Mouse (Mus musculus) frontal cortex, postnatal 10 days (tissue): Measurements from ENCODE around the gene Ncoa6.
A peak's percentile ranks its signal among the peaks of the same experiment; 100 is the strongest.
"Not testable (repeated sequence)": the region's sequence is repeated elsewhere in the genome, so short reads cannot be mapped to it uniquely, and the experiment has no call there.

Experiments used
- DNase-seq, 2 experiments: peaks; one replicate each; pipeline ENCODE4 v3.0.0; 2022; ENCODE audit warnings: low spot score in 2 of 2, mixed read lengths in 1 of 2

The Ncoa6 gene

DNA sequence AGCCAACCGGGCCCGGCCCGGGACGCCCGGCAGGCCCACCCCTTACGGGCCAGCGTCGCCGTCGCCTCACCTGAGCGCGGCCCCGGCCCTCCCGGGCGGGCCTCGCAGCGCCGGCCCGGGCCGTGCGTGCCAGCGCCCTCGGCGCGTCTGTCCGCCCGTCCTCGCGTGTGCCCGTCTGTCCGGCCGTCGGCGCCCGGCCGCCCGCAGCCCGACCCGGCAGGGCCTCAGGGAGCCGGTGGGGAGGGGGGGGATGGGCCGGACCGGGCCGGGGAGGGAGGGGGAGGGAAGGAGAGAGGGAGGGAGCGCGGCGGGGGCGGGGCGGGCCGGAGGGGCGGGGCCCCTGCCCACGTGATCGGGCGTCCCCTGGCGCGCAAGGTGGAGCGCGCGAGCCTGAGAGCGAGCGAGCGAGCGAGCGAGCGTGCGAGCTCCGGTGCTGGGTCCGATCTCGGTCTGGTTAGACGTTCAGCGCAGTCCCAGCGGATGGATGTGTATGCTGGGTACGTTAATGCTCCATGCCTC is at the start of gene Ncoa6:
TSS of gene Ncoa6 (minus strand) at position 325 of the 519 bp plus-strand sequence.
- peak; percentile 32 to 58 for DNase-seq

DNA sequence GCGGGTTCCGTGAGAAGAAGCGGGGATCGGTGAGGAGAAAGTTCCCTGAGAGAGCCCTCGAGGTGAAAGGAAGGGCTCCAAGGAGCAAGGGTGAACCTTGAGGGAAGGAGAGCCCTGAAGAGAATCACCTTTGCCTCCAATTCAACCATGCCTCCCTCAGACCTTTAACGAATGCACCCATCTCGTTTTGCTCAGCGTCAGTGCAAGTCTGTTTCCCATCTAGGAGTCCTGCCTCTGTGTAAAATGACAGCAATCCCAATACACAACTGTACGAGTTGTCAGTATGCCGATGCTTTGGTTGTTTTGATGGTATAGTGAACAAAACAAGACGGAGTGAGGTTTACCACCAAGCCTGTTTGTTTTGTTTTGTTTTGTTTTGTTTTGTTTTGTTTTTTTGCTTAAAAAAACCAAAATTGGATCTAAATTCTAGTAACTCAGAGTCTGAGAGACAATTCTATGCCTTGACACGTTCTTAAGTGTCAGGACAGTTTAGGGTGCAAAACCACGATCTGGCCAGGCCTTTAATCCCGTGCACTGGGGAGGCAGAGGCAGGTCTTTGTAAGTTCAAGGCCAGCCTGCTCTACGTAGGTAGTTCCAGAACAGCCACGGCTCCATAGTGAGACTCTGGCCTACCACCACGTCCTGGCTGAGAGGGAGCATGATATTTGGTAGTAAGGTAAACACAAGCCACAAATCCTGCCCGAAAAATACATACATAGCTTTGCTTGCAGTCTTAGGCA is 45.0 kb upstream of the Ncoa6 start:
- no peak for DNase-seq

DNA sequence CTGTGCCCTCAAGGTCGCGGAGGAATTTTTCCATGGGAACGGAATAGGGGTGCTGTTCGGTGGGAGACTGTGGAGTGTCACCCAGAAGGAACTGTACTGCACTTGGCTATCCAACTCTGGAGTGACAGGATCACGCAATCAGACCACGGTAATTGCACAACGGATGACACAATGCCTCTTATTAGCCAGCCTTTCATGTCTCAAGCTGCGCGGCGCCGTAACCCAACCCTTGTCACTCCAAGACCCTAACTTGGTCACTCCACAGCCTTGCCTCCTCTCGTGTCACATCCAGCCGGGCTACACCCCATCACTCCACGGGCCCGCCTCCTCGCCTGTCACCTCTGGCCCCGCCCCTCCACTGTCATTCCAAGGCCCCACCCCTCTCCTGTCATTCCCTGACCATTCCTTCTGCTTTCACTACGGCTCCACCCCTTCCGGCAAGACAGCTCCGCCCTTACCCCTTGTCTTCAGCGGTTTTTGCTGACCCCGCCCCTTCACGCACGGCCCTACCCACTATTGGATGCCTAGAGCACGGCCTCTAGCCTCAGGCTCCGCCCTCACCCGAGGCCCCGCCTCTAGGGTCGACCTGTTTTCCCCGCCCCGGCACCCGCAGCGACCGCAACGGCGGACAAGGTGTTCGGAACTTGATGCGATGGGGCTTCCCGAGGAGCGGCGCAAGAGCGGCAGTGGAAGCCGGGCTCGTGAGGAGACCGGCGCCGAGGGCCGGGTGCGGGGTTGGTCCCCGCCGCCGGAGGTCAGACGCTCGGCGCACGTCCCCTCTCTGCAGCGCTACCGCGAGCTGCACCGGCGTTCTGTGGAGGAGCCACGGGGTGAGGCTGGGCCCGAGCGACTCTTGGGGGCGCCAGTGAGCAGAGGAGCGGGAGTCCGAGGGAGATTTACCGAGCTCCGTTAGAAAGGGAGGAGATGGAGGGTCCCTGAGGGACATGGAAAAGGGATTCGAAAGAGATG is 44.0 kb upstream of the Ncoa6 start, which contains the start of the genes Acss2 and Ggt7:
TSS of gene Acss2 (plus strand) at position 494 of the 969 bp plus-strand sequence.
TSS of gene Ggt7 (minus strand) at position 783 of the 969 bp plus-strand sequence.
- peak; percentile 98 for DNase-seq

DNA sequence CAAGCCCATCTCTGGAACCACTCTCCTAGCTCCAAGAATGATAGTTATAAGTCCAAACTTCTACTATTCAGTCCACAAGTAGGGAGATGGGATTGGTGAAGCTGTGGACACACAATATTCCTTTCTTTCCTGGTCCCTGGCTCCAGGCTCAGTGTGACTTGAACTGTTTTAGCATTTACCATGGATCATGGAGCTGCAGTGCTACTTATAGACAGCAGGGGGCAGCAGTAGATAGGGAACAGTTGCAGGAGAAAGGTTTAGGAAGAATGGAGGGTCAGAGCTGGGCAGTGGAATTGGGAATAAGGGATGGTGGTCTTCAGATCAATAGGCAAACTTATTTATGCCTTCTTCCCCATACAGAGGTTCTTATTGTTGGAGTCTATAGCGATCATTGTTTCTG is 42.2 kb upstream of the Ncoa6 start:
- peak in 1 of 2 experiments; percentile 66 for DNase-seq

DNA sequence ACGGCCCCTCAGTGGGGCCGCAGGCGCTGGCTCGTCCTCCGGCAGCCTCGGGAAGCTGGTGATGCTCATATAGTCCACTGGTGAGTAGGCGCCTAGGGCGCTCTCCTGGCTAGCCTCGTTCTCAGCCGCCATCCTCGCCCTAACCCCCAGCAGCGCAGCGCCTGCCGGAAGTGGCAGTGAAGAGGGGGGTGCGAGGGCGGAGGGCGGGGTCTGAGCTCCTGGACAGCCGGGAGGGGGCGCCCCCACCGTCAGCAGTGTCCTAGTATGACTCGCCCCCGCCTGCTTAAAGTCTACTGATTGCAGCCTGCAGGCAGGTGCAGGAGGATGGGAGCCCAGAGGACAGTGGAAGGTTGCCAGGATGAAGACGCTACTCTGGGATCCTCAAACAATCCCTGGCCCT is 41.0 kb upstream of the Ncoa6 start:
- peak; percentile 83 to 84 for DNase-seq

DNA sequence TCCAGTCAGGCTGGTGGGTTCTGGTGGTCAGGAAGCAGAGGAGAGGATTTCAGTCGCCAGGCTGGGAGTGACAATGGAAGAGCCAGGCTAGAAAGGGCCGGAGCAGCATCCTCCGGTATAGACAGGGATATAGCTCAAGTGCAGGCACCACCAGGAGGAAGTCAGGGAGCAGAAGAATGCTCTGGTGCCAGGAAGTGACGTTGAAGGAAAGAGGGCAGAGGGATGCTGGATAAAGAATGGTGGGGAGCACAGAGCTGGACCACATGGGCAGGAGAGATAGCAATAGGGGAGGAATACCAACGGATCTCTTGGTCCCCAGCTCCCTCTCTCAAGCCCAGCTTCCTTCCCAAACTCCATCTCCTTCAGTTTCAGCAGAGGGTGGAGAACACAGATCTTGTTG is 39.8 kb upstream of the Ncoa6 start:
- peak in 1 of 2 experiments; percentile 19 for DNase-seq

DNA sequence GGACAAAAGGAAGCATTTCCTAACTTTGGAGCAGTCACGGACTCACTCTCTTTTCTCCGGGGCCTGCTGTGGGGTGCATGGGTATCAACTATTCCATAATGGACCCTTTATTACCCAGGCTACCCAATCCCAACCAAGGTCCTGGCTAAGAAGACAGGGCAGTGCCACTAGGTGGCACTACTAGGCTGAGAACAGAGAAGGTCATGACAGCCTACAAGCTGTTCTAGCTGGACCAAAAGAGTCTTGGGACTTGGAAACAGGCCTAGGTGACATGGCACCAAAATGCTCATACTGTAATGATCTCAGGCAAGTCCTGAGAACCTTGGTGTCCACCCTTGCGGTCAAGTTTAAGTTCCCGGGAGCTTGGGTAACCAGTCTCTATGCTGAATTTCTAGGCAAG is 38.8 kb upstream of the Ncoa6 start:
- no peak for DNase-seq

DNA sequence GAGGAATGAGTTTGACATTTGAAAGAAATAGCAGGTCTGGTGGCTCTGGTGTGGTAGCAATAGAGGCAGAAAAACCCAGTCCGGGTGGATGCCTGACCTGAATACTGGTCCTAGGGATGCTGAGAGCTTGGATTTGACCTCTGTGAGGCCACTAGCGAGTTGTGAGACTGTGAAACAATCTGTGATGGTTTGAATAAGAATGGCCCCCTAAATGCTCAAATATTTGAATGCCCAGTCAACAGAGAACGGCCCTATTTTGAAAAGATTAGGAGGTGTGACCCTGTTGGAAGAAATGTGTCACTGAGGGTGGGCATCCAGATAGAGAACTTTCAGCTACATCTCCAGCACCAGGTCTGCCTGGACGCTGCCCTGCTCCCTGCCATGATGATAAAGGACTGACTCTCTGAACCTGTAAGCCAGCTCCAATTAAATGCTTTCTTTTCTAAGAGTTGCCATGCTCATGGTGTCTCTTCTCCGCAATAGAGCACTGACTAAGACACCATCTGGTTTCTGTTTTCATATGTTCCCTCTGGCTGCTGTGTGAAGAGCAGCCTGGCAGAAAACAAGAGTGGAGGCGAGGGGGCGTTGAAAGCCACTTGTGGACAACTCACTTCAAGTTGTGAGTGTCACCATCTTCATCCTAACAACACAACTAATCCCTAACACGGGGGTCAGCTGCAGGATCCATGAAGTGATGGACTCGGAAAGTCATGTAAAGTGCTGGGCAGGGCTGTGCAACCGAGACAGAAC is 34.2 kb upstream of the Ncoa6 start:
- DNase-seq: no peak

DNA sequence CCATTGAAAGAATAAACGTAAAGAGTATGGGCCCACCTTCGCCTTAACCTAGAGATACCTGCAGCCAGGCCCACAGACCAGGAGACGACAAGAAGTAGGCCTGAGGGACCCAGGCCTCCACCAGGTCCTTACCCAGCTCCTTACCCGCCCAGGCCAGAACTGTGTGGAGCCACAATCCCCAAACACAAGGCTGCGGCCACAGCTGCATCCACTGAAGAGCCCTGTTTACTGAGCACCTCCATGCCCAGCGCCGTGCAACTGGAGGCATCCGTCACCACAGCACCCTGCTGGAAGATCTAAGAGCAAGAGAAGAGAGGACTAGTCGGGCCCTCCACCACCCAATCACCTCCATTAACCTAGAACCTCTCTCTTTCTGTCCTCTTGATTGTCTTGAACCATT is 32.1 kb upstream of the Ncoa6 start:
- no peak for DNase-seq

DNA sequence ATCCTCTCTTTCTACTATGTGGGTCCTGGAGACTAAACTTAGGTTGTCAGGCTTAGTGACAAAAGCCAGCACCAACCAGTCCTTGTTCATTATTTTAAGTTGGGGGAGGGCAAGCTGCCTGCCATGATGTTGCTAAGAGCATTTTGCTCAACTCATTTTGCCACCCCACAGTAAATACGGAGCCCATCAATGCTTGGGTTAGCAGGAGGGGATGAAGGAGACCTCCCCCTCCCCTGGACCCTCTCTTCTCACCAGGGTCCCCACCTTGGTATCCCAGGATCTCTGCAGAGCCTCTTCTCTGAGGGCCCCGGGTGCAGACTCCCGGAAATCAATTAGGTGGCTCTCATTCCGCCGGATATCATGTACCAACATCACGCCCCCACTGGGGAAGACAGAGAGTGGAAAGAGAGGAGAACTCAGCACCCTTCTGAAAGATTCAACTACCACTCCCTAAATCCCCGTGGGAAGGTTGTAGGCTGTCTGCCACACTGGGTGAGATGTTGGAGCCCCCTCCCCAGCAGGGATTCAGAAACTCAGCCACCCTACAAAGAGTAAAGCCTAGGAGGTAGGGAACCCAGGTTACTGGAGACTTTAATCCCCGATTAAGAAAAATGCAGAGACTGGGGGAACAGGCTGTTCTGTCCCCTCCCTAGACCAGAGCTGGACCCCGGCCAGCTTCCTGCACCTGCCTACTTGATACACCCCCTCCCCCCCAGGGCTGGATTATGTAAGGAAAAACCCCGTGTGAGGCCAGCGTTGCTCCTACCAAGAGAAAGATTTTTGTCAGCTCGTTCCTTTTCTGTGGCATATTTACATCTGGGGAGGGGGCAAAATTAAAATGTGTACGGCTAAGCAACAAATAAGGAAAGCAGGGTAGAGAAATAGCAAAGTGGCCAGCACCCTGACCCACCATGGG is 31.0 kb upstream of the Ncoa6 start:
- DNase-seq: peak in 1 of 2 experiments; percentile 21

DNA sequence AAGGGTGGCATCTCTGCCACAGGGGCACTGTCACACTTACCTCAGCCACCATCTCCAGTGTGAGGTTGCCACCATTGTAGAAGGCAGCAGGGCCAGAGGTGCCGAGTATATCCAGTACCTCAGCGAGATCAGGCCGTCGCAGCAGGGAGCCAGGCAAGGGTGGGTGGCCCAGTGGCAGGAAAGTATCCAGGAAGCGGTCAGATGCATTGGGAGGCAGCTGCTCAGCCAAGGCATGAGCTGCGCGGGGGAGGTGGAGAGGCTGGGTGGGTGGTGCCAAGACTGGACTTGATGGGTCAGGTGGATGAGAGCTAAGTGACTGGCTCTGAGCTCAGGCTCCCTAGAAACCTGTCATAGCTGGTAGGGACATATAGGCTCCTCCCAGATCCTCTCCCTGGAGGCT is 28.9 kb upstream of the Ncoa6 start:
- DNase-seq: no peak

DNA sequence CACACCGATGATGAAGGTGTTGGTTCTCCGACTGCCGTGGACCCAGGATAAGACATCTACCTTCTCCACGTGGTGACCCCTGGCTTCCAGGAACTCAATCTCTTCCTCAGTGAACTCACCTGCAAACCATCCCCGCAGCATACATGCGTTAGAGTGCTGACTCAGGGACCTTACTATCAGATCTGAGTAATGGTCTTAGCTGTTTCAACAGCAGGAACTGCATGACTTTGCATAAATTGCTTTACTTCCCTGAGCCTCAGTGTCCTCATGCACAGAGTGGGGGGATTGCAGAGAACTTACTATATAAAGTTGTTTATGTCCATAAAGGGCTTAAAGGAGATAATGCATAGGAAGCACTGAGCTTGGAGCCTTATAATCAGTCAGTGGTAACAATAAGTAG is 17.3 kb upstream of the Ncoa6 start:
- no peak for DNase-seq

DNA sequence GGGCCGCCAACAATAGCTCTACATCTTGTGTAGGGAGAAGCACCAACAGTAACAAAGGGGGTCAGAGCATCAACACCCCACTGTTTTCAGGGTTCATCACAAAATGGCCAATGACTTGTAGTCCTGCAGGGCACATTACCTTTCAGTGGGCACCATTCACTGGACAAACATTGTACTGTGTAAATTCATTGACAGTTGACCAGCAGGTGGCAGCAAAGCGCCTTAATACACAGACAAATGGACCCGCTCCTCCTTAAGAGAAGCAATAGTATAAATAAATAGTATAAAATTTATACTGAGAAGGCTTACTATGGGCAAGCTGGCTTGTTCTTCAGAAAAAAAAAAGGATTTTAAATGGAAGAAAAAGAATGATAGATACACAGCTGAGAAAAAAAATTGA is 8.3 kb upstream of the Ncoa6 start:
- no peak for DNase-seq

DNA sequence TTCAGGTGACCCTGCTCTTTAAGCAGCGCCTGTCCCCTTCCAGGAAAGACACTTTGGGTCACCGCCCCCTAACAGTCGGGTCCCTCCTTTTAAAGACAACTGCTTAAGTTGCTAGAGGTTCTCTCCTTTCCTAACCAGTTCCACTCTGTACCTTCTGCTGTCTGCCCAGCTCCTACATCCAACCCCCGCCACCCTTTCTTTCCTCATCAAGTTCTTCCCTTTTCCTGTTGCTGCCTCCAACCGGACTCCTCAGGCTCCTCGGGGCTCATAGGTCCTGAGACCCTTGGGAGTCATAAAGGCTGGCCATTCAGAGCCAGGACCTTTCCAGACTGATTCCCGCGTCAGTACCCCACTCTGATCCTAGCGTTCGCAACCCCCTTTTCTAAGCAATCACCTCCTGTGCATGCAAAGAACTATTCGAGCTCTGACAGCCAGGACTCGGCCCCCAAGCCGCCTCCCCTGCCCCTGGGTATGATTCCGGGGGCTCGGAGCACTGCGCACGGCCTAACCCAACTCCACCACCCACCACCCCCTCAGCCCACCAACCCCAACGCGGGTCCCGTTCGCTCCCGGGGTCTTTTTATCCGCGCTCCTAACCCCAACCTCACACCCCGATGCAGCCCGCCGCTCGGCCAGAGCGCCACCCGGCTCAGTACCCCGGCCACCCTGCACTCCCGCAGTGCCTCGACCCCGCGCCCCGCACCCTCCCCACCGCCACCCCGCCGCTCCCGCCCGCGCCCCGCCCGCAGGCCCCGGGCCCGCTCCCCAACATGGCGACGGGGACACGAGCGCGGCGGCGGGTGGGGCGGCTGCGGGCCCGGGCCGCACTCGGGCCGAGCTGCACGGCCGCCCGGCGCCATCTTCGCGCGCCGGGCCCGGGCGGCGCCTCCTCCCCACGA is 774 bp downstream of the Ncoa6 start:
- DNase-seq: peak; percentile 37 to 46

DNA sequence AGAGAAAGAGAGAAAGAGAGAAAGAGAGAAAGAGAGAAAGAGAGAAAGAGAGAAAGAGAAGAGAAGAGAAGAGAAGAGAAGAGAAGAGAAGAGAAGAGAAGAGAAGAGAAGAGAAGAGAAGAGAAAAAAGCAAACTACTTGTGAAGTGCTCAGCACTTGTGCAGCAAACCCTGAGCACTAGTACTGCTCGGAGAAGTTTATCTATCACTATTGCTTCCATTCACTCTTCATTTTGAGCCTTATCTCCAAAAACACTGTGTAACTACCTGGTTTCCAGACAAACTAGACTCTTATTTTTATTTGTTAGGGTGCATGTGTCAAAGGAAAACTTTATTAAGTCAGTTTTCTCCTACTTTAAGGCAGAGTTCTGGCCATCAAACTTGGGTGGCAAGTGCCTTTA is 6.8 kb downstream of the Ncoa6 start:
- no peak for DNase-seq

DNA sequence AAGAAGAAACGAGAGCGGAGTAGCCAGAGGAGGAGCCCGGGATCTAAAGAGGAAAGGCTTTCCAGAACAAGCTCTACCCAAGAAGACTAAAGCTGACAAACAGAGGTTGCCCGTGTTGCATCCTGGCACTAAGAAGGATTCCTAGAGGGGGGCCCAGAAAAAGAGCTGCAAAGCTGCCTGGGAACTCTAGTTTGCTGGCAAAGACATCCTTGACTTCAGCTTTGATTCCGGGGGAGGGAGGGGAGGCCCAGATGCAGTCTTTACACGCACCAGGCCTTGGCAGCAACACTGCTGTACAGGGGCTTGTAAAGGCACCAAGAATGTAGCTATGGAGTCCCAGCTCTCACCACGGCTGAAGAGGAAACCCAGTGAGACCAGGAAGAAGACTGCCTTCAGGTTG is 20.1 kb downstream of the Ncoa6 start:
- peak in 1 of 2 experiments; percentile 31 for DNase-seq

DNA sequence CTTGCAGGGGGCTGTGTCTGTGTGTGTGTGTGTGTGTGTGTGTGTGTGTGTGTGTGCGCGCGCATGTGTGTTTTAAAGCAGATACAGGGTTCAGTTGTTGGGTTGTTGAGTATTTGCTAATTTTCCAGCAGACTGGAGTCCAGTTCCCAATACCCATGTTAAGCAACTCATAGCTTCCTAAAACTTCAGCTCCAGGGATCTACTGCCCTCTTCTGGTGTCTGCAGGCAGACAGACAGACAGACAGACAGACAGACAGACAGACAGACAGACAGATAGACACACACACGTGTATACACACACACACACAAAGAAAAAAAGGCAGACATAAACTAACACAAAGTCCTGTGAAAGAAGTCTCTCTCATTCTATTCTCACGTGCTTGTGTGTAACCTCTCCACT is 22.4 kb downstream of the Ncoa6 start:
- DNase-seq: no peak

DNA sequence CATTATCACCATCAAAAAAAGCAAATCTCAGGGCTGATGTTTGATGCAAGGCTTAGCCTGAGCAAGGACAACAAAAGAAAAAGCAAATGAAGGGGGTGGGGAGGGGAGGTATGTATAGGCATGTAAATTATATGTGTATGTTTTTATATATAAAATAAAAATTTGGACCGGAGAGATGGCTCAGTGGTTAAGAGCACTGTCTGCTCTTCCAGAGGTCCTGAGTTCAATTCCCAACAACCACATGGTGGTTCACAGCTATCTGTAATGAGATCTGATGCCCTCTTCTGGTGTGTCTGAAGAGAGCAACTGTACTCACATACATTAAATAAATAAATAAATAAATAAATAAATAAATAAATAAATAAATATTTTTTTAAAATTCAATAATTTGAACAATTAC is 25.8 kb downstream of the Ncoa6 start:
- not testable (repeated sequence) for DNase-seq

DNA sequence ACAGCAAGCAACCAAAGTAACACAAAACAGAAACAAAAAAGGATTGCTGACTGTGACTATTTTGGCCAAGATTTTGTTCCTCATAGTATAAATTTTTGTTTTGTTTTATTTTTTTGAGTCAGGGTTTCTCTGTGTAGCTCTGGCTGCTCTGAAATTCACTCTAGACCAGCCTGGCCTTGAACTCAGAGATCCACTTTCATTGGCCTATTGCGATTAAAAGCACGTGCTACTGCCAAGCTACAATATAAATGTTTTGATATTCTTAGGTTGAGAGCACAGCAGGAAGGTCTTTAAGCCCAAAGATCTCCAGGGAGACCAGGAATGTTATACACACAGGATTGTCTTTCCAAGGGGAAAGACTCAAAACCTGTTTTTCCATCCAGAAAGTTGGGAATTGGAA is 30.2 kb downstream of the Ncoa6 start:
- DNase-seq: no peak

DNA sequence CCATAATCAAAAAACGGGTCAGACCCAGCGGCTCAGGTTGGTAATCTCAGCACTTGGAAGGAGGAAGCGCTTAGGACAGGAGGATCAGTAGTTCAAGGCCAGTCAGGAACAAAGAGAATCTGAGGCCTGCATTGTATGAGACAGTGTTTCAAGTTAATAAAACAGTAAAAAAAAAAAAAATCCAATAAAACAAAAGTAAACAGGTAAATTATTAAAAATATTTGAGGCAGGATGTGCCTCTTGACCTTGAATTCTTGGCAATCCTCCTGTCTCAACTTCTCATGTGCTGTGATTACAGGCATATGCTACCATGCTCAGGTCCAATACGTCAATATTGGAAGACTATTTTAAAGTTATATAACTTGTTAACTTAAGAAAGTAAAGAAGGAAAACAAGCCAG is 30.8 kb downstream of the Ncoa6 start:
- no peak for DNase-seq
